In genomic region chr8:84845355-84846093, GRCm38 (mm10) we compare ENCODE assay signal across 7 mouse cellular contexts. TPM values are rescaled to one million over a fixed set of nuclear protein-coding genes. Genes with fewer than 3 reads are reported as not detected.
DNase-seq lines count a peak whose midpoint lies in the region; ATAC-seq and TF ChIP-seq lines count a peak whose summit lies in the region.

No protein-coding gene starts in this region.

- peaks cover 43% of the 10 kb centered on the region for H3K36me3 ChIP-seq in heart, postnatal 0 days (replicated peaks; ENCODE audit: control insufficient read depth, insufficient read depth, low read length)
- peaks cover 40% of the 10 kb centered on the region for H3K36me3 ChIP-seq in midbrain, embryonic 12.5 days

- no peaks in the 10 kb centered on the region for H3K9me3 ChIP-seq in heart, postnatal 0 days (replicated peaks; ENCODE audit: control insufficient read depth, low read length)
- no peaks in the 10 kb centered on the region for H3K9me3 ChIP-seq in midbrain, embryonic 12.5 days

- H3K4me2 ChIP-seq in heart, postnatal 0 days (ENCODE audit: low read depth, low read length): peak overlapping the region; percentile 67
- H3K4me2 ChIP-seq in midbrain, embryonic 12.5 days (replicated peaks): peak overlapping the region; percentile 83

- H3K27ac ChIP-seq in heart, postnatal 0 days (ENCODE audit: low read depth): no peak overlapping the region
- H3K27ac ChIP-seq in midbrain, embryonic 12.5 days (replicated peaks): peak overlapping the region; percentile 83

- TF ChIP-seq EP300 in heart, postnatal 0 days (IDR thresholded peaks at IDR 0.05; ENCODE audit: low read depth): no peak

- peaks cover 17% of the 10 kb centered on the region; the same call in 1 of the 2 replicates for H3K4me1 ChIP-seq in heart, postnatal 0 days (ENCODE audit: control insufficient read depth, insufficient read depth)
- peaks cover 31% of the 10 kb centered on the region for H3K4me1 ChIP-seq in midbrain, embryonic 12.5 days

- H3K9ac ChIP-seq in heart, postnatal 0 days (replicated peaks; ENCODE audit: low read depth, low read length): peak overlapping the region; percentile 66
- H3K9ac ChIP-seq in midbrain, embryonic 12.5 days (replicated peaks): peak overlapping the region; percentile 95

- DNase-seq in thymus, postnatal 4 days: peak; percentile 45
- DNase-seq in thymus, postnatal 14 days: no peak
- DNase-seq in cerebellum, postnatal 36 days: peak; percentile 52 to 58
- DNase-seq in heart, postnatal 0 days (ENCODE audit: low spot score): peak; percentile 40
- DNase-seq in kidney, postnatal 4 days: peak; percentile 72 to 80
- no peak for DNase-seq in yolk sac, embryonic 10.5 days (ENCODE audit: low spot score)

- 9% methylated on average over 12 of the region's 12 CpGs for WGBS in heart, postnatal 0 days
- 17% methylated on average over 12 of the region's 12 CpGs for WGBS in midbrain, embryonic 12.5 days

- ATAC-seq in heart, postnatal 0 days (ENCODE audit: insufficient read depth, low read depth): no peak
- no peak for ATAC-seq in midbrain, embryonic 12.5 days (ENCODE audit: low FRiP score, low read depth)

- TF ChIP-seq CTCF in heart, postnatal 0 days (IDR thresholded peaks at IDR 0.05; ENCODE audit: low read depth): peak; percentile 63

- H3K27me3 ChIP-seq in heart, postnatal 0 days (ENCODE audit: control insufficient read depth, insufficient read depth, low read length): no peaks in the 10 kb centered on the region
- H3K27me3 ChIP-seq in midbrain, embryonic 12.5 days: no peaks in the 10 kb centered on the region

- peak overlapping the region; percentile 72 for H3K4me3 ChIP-seq in heart, postnatal 0 days (ENCODE audit: low read depth, low read length)
- H3K4me3 ChIP-seq in midbrain, embryonic 12.5 days: peak overlapping the region; percentile 94

RNA-seq across cellular contexts. Expression of gene Calr, which starts 1.2 kb away (rescaled TPM):
- total RNA-seq in heart, postnatal 0 days (2014; rRNA removed; ENCODE audit: low replicate concordance): 211 and 235 TPM in 2 replicates
- polyA plus RNA-seq in heart, postnatal 0 days (2015; fragmentation: Nextera tagmentation; extraction: Ambion mirVana): 201 and 266 TPM in 2 replicates
- 640 and 681 TPM in 2 replicates for polyA plus RNA-seq in midbrain, embryonic 12.5 days (2016; fragmentation: Nextera tagmentation; extraction: Ambion mirVana)

RNA-seq across cellular contexts. Expression of gene Rad23a, which starts 5.1 kb away (rescaled TPM):
- 89.2 and 126 TPM in 2 replicates for total RNA-seq in heart, postnatal 0 days (2014; rRNA removed; ENCODE audit: low replicate concordance)
- polyA plus RNA-seq in heart, postnatal 0 days (2015; fragmentation: Nextera tagmentation; extraction: Ambion mirVana): 111 and 125 TPM in 2 replicates
- polyA plus RNA-seq in midbrain, embryonic 12.5 days (2016; fragmentation: Nextera tagmentation; extraction: Ambion mirVana): 104 and 110 TPM in 2 replicates

RNA-seq across cellular contexts. Expression of gene Farsa, which starts 11.3 kb away (rescaled TPM):
- 38.6 and 40.0 TPM in 2 replicates for total RNA-seq in heart, postnatal 0 days (2014; rRNA removed; ENCODE audit: low replicate concordance)
- polyA plus RNA-seq in heart, postnatal 0 days (2015; fragmentation: Nextera tagmentation; extraction: Ambion mirVana): 36.3 and 38.3 TPM in 2 replicates
- 105 and 113 TPM in 2 replicates for polyA plus RNA-seq in midbrain, embryonic 12.5 days (2016; fragmentation: Nextera tagmentation; extraction: Ambion mirVana)

RNA-seq across cellular contexts. Expression of gene Gadd45gip1, which starts 14.2 kb away (rescaled TPM):
- 47.1 and 49.8 TPM in 2 replicates for total RNA-seq in heart, postnatal 0 days (2014; rRNA removed; ENCODE audit: low replicate concordance)
- polyA plus RNA-seq in heart, postnatal 0 days (2015; fragmentation: Nextera tagmentation; extraction: Ambion mirVana): 48.1 and 50.0 TPM in 2 replicates
- 36.1 and 36.6 TPM in 2 replicates for polyA plus RNA-seq in midbrain, embryonic 12.5 days (2016; fragmentation: Nextera tagmentation; extraction: Ambion mirVana)

RNA-seq across cellular contexts. Expression of gene Dand5, which starts 22.9 kb away (rescaled TPM):
- 2.1 and 15.4 TPM in 2 replicates for total RNA-seq in heart, postnatal 0 days (2014; rRNA removed; ENCODE audit: low replicate concordance)
- 6.2 and 8.0 TPM in 2 replicates for polyA plus RNA-seq in heart, postnatal 0 days (2015; fragmentation: Nextera tagmentation; extraction: Ambion mirVana)
- polyA plus RNA-seq in midbrain, embryonic 12.5 days (2016; fragmentation: Nextera tagmentation; extraction: Ambion mirVana): 5.0 and 6.1 TPM in 2 replicates

Comparison
In these comparisons a context has a peak if more than half of its experiments do, and no peak if none do; other contexts are left out.
1. DNase-seq: peak in thymus, postnatal 4 days (single experiment), cerebellum, postnatal 36 days (2 of 2), heart, postnatal 0 days (single experiment) and kidney, postnatal 4 days (2 of 2); none in thymus, postnatal 14 days (single experiment) and yolk sac, embryonic 10.5 days (single experiment).